Mouse (Mus musculus) liver, postnatal 0 days (tissue): ENCODE results near the gene Gm1673.

ENCODE experiments used
- CTCF ChIP-seq: sonication (generic); IDR thresholded peaks from 2 replicates; pipeline ENCODE4 v1.5.1; 2016; ENCODE audit warnings: antibody characterized with exemption, low read depth
- EP300 ChIP-seq: IDR thresholded peaks from 2 replicates; pipeline ENCODE4 v1.6.1; 2016; ENCODE audit warnings: antibody characterized with exemption, low read depth, mild to moderate bottlenecking

- no peak for TF ChIP-seq CTCF
- TF ChIP-seq EP300, result no peak
Measured at GRCm38 (mm10) chr5:33953471-33954185, 29.6 kb upstream of the Gm1673 start.
